Mouse (Mus musculus) lung, postnatal 0 days (tissue): ENCODE measurements around the gene Tmem178b. TPM values are rescaled to one million over a fixed set of nuclear protein-coding genes. Genes with fewer than 3 reads are reported as not detected.

Experiments
- ATAC-seq: fragments of 200-750 bp; cut with Nextera tagmentation; 2 replicates; pipeline ENCODE4 v1.8.0; 2017; ENCODE audit warnings: moderate library complexity
- DNase-seq: peaks from one replicate; pipeline ENCODE4 v3.0.0-alpha.2; 2016; ENCODE audit warnings: low spot score
- H3K27ac ChIP-seq: fragments of 300-500 bp; sonication (generic); 2 replicates; pipeline ENCODE4 v1.5.1; 2014; ENCODE audit warnings: antibody characterized with exemption, mild to moderate bottlenecking, low read length, mixed read lengths
- H3K27me3 ChIP-seq: fragments of 300-500 bp; sonication (generic); replicated peaks from 2 replicates; pipeline ENCODE4 v1.6.1; 2014; ENCODE audit warnings: low read length, mixed read lengths; ENCODE audit not compliant: insufficient read depth
- H3K36me3 ChIP-seq: fragments of 300-500 bp; sonication (generic); 2 replicates; pipeline ENCODE4 v1.6.1; 2014; ENCODE audit warnings: low read length, mixed read lengths; ENCODE audit not compliant: insufficient read depth
- H3K4me1 ChIP-seq: fragments of 300-500 bp; sonication (generic); 2 replicates; pipeline ENCODE4 v1.6.1; 2014; ENCODE audit warnings: antibody characterized with exemption, low read depth, low read length, mixed read lengths; ENCODE audit not compliant: insufficient read depth
- H3K4me2 ChIP-seq: fragments of 300-500 bp; sonication (generic); replicated peaks from 2 replicates; pipeline ENCODE4 v1.6.1; 2014; ENCODE audit warnings: low read depth, mild to moderate bottlenecking, low read length, moderate library complexity, mixed read lengths
- H3K4me3 ChIP-seq: fragments of 300-500 bp; sonication (generic); 2 replicates; pipeline ENCODE4 v1.5.1; 2014; ENCODE audit warnings: low read depth, low read length
- H3K9ac ChIP-seq: fragments of 300-500 bp; sonication (generic); replicated peaks from 2 replicates; pipeline ENCODE4 v1.6.1; 2014; ENCODE audit warnings: low read depth, mild to moderate bottlenecking
- H3K9me3 ChIP-seq: fragments of 300-500 bp; sonication (generic); 2 replicates; pipeline ENCODE4 v1.6.1; 2016; ENCODE audit warnings: low read length, mixed read lengths
- CTCF ChIP-seq: IDR thresholded peaks from 2 replicates; pipeline ENCODE4 v1.5.1; 2016; ENCODE audit warnings: antibody characterized with exemption, mild to moderate bottlenecking
- EP300 ChIP-seq: IDR thresholded peaks from 2 replicates; pipeline ENCODE4 v1.6.1; 2016; ENCODE audit warnings: antibody characterized with exemption, mild to moderate bottlenecking, control low read depth
- WGBS: fragments of 180-500 bp; shearing (Covaris S2); extraction: QIAGEN DNeasy Blood & Tissue Kit; methylation state at CpG from one replicate; pipeline ENCODE4 v1.1.7; 2014; 5-methylcytosine and 5-hydroxymethylcytosine counted together
- polyA plus RNA-seq: library from polyadenylated mRNA; unstranded; fragments of >200 nt; fragmentation: Nextera tagmentation; extraction: Ambion mirVana; gene quantifications from 2 replicates; pipeline ENCODE4 v1.2.1, GENCODE M21; 2015

The Tmem178b gene
- polyA plus RNA-seq, 1 experiment from 2014 or later, result 0.10 TPM

- Histone ChIP-seq H3K27me3 (no peaks in the 10 kb centered on the region), H3K9me3 (no peaks in the 10 kb centered on the region), H3K27ac (no peak overlapping the region), H3K36me3 (no peaks in the 10 kb centered on the region), H3K4me3 (no peak overlapping the region), H3K4me2 (no peak overlapping the region), H3K4me1 (no peaks in the 10 kb centered on the region), H3K9ac (no peak overlapping the region)
- 56% methylated on average over 3 of the region's 3 CpGs for WGBS
- no peak for TF ChIP-seq CTCF
- TF ChIP-seq EP300, result no peak
- DNase-seq (no peak), ATAC-seq (no peak)
Observed at GRCm38 (mm10) chr6:39890811-39891210, 17.7 kb downstream of the Tmem178b start.

GRCm38 (mm10) chr6:39896500-39896899, 23.4 kb downstream of the Tmem178b start:
- H3K27ac ChIP-seq, result no peak overlapping the region
- H3K9ac ChIP-seq, result no peak overlapping the region
- no peak overlapping the region for H3K4me3 ChIP-seq
- 86% methylated on average over 3 of the region's 3 CpGs for WGBS
- no peak for TF ChIP-seq CTCF
- TF ChIP-seq EP300, result no peak
- H3K27me3 ChIP-seq, result no peaks in the 10 kb centered on the region
- H3K4me1 ChIP-seq, result no peaks in the 10 kb centered on the region
- no peaks in the 10 kb centered on the region for H3K9me3 ChIP-seq
- no peak for ATAC-seq
- no peak for DNase-seq
- no peak overlapping the region for H3K4me2 ChIP-seq
- no peaks in the 10 kb centered on the region for H3K36me3 ChIP-seq

GRCm38 (mm10) chr6:39899231-39899630, 26.2 kb downstream of the Tmem178b start:
- DNase-seq (peak; percentile 28), ATAC-seq (no peak)
- no peak overlapping the region for H3K27ac ChIP-seq
- H3K27me3 ChIP-seq, result no peaks in the 10 kb centered on the region
- no peak overlapping the region for H3K4me3 ChIP-seq
- WGBS, result 38% methylated on average over 4 of the region's 4 CpGs
- H3K36me3 ChIP-seq, result no peaks in the 10 kb centered on the region
- TF ChIP-seq EP300 (no peak), CTCF (no peak)
- no peak overlapping the region for H3K9ac ChIP-seq
- H3K4me1 ChIP-seq, result no peaks in the 10 kb centered on the region
- H3K4me2 ChIP-seq, result no peak overlapping the region
- no peaks in the 10 kb centered on the region for H3K9me3 ChIP-seq

GRCm38 (mm10) chr6:39903220-39903773, 30.2 kb downstream of the Tmem178b start:
- no peak for DNase-seq
- ATAC-seq, result no peak
- WGBS, result 73% methylated on average over 6 of the region's 6 CpGs
- H3K9ac ChIP-seq, result no peak overlapping the region
- no peaks in the 10 kb centered on the region for H3K27me3 ChIP-seq
- no peaks in the 10 kb centered on the region for H3K9me3 ChIP-seq
- no peaks in the 10 kb centered on the region for H3K4me1 ChIP-seq
- H3K4me3 ChIP-seq, result no peak overlapping the region
- no peak overlapping the region for H3K27ac ChIP-seq
- no peak overlapping the region for H3K4me2 ChIP-seq
- TF ChIP-seq CTCF, result no peak
- TF ChIP-seq EP300, result no peak
- H3K36me3 ChIP-seq, result no peaks in the 10 kb centered on the region

GRCm38 (mm10) chr6:39903845-39904244, 30.8 kb downstream of the Tmem178b start:
- DNase-seq, result no peak
- H3K36me3 ChIP-seq, result no peaks in the 10 kb centered on the region
- H3K27me3 ChIP-seq, result no peaks in the 10 kb centered on the region
- no peaks in the 10 kb centered on the region for H3K4me1 ChIP-seq
- H3K4me2 ChIP-seq, result no peak overlapping the region
- H3K4me3 ChIP-seq, result no peak overlapping the region
- TF ChIP-seq EP300, result no peak
- no peak for TF ChIP-seq CTCF
- 64% methylated on average over 11 of the region's 11 CpGs for WGBS
- H3K9ac ChIP-seq, result no peak overlapping the region
- H3K27ac ChIP-seq, result no peak overlapping the region
- ATAC-seq, result no peak
- H3K9me3 ChIP-seq, result no peaks in the 10 kb centered on the region

- Histone ChIP-seq H3K27ac (no peak overlapping the region), H3K9me3 (no peaks in the 10 kb centered on the region), H3K36me3 (no peaks in the 10 kb centered on the region), H3K27me3 (no peaks in the 10 kb centered on the region), H3K4me1 (no peaks in the 10 kb centered on the region), H3K4me3 (no peak overlapping the region), H3K9ac (no peak overlapping the region), H3K4me2 (no peak overlapping the region)
- ATAC-seq (no peak), DNase-seq (no peak)
- TF ChIP-seq EP300 (no peak), CTCF (no peak)
- 23% methylated on average over 8 of the region's 8 CpGs for WGBS
Observed at GRCm38 (mm10) chr6:39914956-39915355, 41.9 kb downstream of the Tmem178b start.
